Mouse (Mus musculus): Measurements from ENCODE around the gene Nvl. TPM values are rescaled to one million over a fixed set of nuclear protein-coding genes. Genes with fewer than 3 reads are reported as not detected.

Gene Nvl
- total RNA-seq, 4 experiments from 2014 or later, result 6.9 to 8.0 (median 7.2) TPM

- DNase-seq (ENCODE audit: low spot score), result no peak
Measured at GRCm38 (mm10) chr1:181068344-181068743, 75.7 kb downstream of the Nvl start.

- no peak for DNase-seq (ENCODE audit: low spot score)
Measured at GRCm38 (mm10) chr1:181064648-181065047, 79.4 kb downstream of the Nvl start.

DNA sequence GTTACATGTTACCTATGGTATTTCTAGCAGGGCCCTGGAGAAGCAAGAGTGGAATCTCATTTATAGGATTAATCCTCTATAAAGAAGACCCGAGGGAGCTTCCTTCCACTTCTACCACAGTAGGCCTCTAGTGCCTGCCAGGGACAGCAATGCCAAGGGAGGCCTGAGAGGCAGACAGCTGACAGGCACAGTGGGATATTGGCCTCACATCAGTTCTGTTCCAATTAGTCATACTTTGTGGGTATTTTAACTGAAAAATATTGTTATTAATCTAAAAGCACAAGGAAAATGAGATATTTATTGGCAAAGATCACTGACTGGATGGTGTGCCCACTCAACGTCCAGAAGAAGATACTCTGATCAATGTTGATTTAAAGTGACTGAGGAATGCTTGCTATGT, 80.0 kb downstream of the Nvl start:
- DNase-seq (ENCODE audit: low spot score), result no peak

GRCm38 (mm10) chr1:181061784-181062485, 82.1 kb downstream of the Nvl start:
- no peak for DNase-seq (ENCODE audit: low spot score)

DNA sequence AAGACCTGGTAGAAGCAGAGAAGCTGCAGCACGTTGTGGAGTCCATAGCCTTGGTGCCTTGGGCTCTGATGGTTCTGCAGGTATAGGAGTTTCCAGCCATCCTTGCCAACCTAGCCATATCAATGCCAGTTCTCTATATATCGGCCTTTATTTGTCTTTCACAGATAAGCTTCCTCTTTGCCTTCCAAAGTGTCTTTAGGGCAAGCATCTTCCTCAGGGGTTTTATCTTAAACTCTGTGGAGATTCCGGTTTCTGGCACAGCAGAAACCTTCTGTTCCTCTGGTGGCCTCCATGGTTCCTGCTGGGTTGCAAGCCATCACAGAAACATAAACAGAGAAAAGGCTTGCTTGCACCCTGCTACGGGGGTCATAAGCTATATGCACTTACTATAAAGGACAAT, 91.1 kb downstream of the Nvl start:
- no peak for DNase-seq (ENCODE audit: low spot score)

- DNase-seq (ENCODE audit: low spot score), result no peak
Measured at GRCm38 (mm10) chr1:181050937-181051336, 93.1 kb downstream of the Nvl start, which contains the start of gene 9130409I23Rik. TSS of gene 9130409I23Rik (plus strand) at chr1:181051237.

DNA sequence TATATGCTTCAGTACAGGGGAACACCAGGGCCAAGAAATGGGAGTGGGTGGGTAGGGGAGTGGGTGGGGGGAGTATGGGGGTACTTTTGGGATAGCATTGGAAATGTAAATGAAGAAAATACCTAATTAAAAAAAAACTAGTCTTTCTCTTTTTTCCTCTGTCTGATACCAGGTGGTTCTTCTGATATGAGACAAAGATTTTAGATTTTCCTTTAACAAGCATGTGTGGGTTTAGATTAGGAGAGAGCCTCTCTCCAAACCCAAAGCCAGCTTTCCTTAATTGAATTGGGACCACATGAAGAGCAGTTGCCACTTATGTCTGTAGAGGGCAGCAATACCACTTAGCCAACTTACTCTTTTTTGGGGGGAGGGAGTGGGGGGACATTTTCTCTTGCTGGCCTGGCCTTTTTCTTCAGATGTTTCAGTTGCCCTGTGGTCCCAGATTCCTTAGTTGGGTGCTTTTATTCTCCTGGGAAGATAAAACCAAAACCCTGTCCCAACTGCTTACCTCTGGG, 94.6 kb downstream of the Nvl start:
- no peak for DNase-seq (ENCODE audit: low spot score)

- no peak for DNase-seq (ENCODE audit: low spot score)
Measured at GRCm38 (mm10) chr1:181047520-181047919, 96.5 kb downstream of the Nvl start.

- peak; percentile 19 for DNase-seq (ENCODE audit: low spot score)
Measured at GRCm38 (mm10) chr1:181039652-181040051, 104.4 kb downstream of the Nvl start.

DNA sequence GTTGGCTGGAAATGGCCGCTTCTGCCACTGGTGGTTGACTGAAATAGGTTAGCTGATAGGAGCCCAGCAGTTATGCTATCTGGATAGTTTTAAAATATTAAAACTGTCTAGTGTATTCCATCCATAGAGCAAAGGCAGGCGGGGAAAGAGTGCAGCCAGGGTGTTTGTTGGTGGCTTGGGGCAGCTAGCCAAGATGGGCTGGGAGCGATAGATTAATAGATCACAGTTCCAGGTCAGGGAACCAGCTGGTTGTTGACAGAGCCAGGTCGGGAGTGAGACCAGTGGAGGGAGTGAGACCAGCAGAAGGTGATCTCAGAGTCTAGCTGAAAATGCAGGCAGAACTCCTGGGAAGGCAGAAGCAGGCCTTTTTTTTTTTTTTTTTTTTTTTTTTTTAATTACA, 106.4 kb downstream of the Nvl start:
- no peak for DNase-seq (ENCODE audit: low spot score)

Other genes with a start within 250 kb of the Nvl start
- gene Pycr2, start 239.9 kb downstream of the Nvl start, total RNA-seq (2022), result 10 to 100 TPM; 11.6 to 13.5 (median 13.3) TPM
- 1 to 10 TPM in 1 of 4 experiments, under 1 TPM in 3; 0.43 to 1.2 (median 0.65) TPM for gene Lefty1, start 209.2 kb downstream of the Nvl start, total RNA-seq (2022)
- gene Tmem63a, start 201.9 kb downstream of the Nvl start, total RNA-seq (2022), result 10 to 100 TPM; 12.3 to 15.1 (median 13.9) TPM
- 10 to 100 TPM; 35.3 to 51.3 (median 47.1) TPM for gene Ephx1, start 123.3 kb downstream of the Nvl start, total RNA-seq (2022)
- under 1 TPM in 1 of 4 experiments, not detected in 3; 0.14 TPM for gene 9130409I23Rik, start 93.0 kb downstream of the Nvl start, total RNA-seq (2022)
- 10 to 100 TPM; 46.6 to 52.1 (median 48.9) TPM for gene Cnih4, start 489 bp upstream of the Nvl start, total RNA-seq (2022)
- gene Wdr26, start 67.8 kb upstream of the Nvl start, total RNA-seq (2022), result 10 to 100 TPM; 87.5 to 93.5 (median 89.2) TPM
- gene Cnih3, start 208.4 kb upstream of the Nvl start, total RNA-seq (2022), result not detected

Measured in heart, adult 8-10 months (tissue).